Mouse (Mus musculus) G1E (cell line): Measurements from ENCODE around the gene Tango6. TPM values are rescaled to one million over a fixed set of nuclear protein-coding genes. Genes with fewer than 3 reads are reported as not detected.

Experiments used
- ATAC-seq: 2 replicates; pipeline ENCODE4 v1.8.0; 2016; ENCODE audit warnings: mild to moderate bottlenecking; ENCODE audit not compliant: insufficient number of reproducible peaks, poor library complexity, low FRiP score, severe bottlenecking; ENCODE audit errors: extremely low read depth
- DNase-seq: peaks from one replicate; pipeline ENCODE4 v3.0.0; 2012; ENCODE audit warnings: low spot score
- H3K27me3 ChIP-seq: 2 replicates; pipeline ENCODE4 v1.6.1; 2012; ENCODE audit warnings: mild to moderate bottlenecking, low read length, inconsistent platforms; ENCODE audit not compliant: insufficient read depth
- H3K36me3 ChIP-seq: replicated peaks from 2 replicates; pipeline ENCODE3; 2012; ENCODE audit warnings: mild to moderate bottlenecking, inconsistent platforms
- H3K4me1 ChIP-seq: 2 replicates; pipeline ENCODE4 v1.6.1; 2012; ENCODE audit warnings: low read depth, low read length, inconsistent platforms, mixed read lengths; ENCODE audit not compliant: insufficient read depth
- H3K4me3 ChIP-seq: 2 replicates; pipeline ENCODE4 v1.5.1; 2012; ENCODE audit warnings: low read depth, mild to moderate bottlenecking, inconsistent platforms, low read length, moderate library complexity, mixed read lengths
- H3K9me3 ChIP-seq: replicated peaks from 2 replicates; pipeline ENCODE4 v1.6.1; 2012; ENCODE audit warnings: inconsistent platforms
- CTCF ChIP-seq: IDR thresholded peaks from 2 replicates; pipeline ENCODE4 v1.5.1; 2012; ENCODE audit warnings: low read depth, low read length, inconsistent platforms, mixed read lengths
- GATA1 ChIP-seq: IDR thresholded peaks from 2 replicates; pipeline ENCODE4 v1.6.1; 2012; ENCODE audit warnings: borderline replicate concordance, low read length, inconsistent platforms, mixed read lengths
- GATA2 ChIP-seq: IDR thresholded peaks from 2 replicates; pipeline ENCODE4 v1.6.1; 2012; ENCODE audit warnings: low read depth, low read length, inconsistent platforms, borderline replicate concordance
- POLR2AphosphoS5 ChIP-seq: IDR thresholded peaks from 2 replicates; pipeline ENCODE4 v1.6.1; 2012; ENCODE audit warnings: low read depth, low read length, inconsistent platforms; ENCODE audit not compliant: insufficient replicate concordance
- TAL1 ChIP-seq: conservative IDR thresholded peaks from 2 replicates; pipeline ENCODE4 v1.6.1; 2012; ENCODE audit warnings: low read depth, low read length, inconsistent platforms, mixed read lengths
- polyA plus RNA-seq: library from polyadenylated mRNA; stranded (reverse); fragments of >175 nt; gene quantifications from 2 replicates; pipeline ENCODE4 v1.2.3, GENCODE M21; 2012
- total RNA-seq, 2 experiments: library from RNA; stranded (forward) in 1 of 2; stranded (reverse) in 1 of 2; fragments of 200-1000 nt in 1 of 2; fragments of >200 nt in 1 of 2; fragmentation: Nextera tagmentation in 1 of 2; gene quantifications; 2 replicates each; pipeline ENCODE4 v1.2.3; 2014 to 2017

Tango6 gene
- total and polyA plus RNA-seq, 3 experiments: 2.0 to 6.5 (median 2.7) TPM

DNA sequence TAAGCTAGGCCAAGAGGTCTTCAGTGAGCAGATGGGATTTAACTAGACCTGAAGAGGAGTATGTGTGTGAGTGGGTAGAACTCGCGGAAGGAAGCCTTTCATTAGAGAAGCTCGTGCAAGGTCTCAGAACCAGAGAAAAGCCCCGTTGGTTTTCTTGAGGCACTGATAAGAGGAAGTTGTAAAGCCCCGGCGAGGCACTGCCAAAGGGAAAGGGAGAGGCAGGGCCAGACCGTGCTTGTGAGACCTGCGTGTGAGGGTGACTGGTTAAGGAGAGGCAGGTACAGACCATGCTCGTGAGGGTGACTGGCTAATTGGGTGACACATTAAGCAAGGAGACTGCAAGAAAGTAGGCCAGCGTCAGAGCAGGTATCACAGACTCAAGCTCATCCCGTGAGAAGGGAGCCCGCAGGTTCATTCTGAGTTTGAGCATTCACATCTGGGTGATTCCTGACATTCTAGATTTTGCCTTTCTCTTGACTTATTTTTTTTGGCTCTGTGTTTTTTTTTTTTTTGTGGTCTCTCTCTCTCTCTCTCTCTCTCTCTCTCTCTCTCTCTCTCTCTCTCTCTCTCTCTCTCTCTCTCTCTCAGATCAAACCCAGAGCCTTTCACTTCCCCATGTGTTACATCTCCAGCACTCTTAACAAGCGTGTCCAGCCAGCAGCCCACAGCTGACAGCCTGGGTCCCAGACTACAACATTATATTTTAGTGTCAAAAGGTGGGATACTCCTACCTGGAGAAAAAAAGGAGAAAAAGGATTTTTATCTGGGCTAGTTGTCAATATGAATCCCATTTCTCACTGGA is 54.2 kb downstream of the Tango6 start:
- H3K4me3 ChIP-seq: no peak overlapping the region
- H3K27me3 ChIP-seq: no peaks in the 10 kb centered on the region
- ATAC-seq (no peak), DNase-seq (no peak)
- TF ChIP-seq GATA1 (no peak), TAL1 (no peak), POLR2AphosphoS5 (no peak), GATA2 (no peak), CTCF (no peak)
- no peaks in the 10 kb centered on the region for H3K9me3 ChIP-seq
- peaks cover 45% of the 10 kb centered on the region for H3K36me3 ChIP-seq
- peaks cover 2% of the 10 kb centered on the region; the same call in 1 of the 2 replicates for H3K4me1 ChIP-seq

DNA sequence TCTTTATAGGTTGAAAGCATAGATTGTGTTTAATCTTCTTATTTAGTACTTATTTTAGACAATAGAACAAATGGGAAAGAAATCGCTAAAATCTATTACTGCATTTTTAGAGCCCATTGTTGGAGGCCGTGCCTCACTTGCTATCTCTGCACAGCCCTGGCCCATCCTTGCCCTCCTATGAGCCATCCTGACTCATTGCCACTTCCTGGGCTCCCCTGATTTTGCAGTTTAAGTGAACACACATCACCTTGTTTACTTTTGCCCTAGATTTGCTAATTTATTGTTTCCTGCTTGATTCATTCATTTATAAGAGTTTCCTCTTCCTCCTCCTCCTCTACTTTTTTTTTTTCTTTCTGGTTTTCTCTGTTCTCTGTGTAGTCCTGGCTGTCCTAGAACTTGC is 55.0 kb downstream of the Tango6 start:
- H3K9me3 ChIP-seq: no peaks in the 10 kb centered on the region
- H3K4me1 ChIP-seq: peaks cover 2% of the 10 kb centered on the region; the same call in 1 of the 2 replicates
- DNase-seq (no peak), ATAC-seq (no peak)
- H3K4me3 ChIP-seq: no peak overlapping the region
- H3K36me3 ChIP-seq: peaks cover 52% of the 10 kb centered on the region
- TF ChIP-seq GATA1 (no peak), POLR2AphosphoS5 (no peak), CTCF (no peak), TAL1 (no peak), GATA2 (no peak)
- H3K27me3 ChIP-seq: no peaks in the 10 kb centered on the region

DNA sequence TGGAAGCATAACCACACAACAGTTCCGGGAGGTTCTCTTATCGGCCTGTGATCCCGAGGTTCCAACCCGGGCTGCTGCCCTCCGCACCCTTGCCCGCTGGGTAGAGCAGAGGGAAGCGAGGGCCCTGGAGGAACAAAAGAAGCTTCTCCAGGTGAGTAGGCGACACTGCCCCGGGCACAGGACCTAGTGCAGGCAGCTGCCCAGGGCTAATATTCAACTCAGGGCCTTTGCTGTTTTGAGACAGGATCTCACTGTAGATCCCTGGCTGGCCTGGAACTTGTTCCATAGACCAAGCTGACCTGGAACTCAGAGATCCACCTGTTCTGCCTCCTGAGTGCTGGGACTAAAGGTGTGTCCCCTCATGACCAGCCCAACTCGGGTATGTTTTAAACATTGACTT is 59.5 kb downstream of the Tango6 start:
- DNase-seq: no peak
- Histone ChIP-seq H3K4me1 (no peaks in the 10 kb centered on the region), H3K36me3 (peaks cover 60% of the 10 kb centered on the region), H3K4me3 (no peak overlapping the region), H3K9me3 (no peaks in the 10 kb centered on the region), H3K27me3 (no peaks in the 10 kb centered on the region)
- no peak for ATAC-seq
- no peak for TF ChIP-seq TAL1
- TF ChIP-seq GATA1: no peak
- TF ChIP-seq CTCF: no peak
- no peak for TF ChIP-seq GATA2
- no peak for TF ChIP-seq POLR2AphosphoS5

DNA sequence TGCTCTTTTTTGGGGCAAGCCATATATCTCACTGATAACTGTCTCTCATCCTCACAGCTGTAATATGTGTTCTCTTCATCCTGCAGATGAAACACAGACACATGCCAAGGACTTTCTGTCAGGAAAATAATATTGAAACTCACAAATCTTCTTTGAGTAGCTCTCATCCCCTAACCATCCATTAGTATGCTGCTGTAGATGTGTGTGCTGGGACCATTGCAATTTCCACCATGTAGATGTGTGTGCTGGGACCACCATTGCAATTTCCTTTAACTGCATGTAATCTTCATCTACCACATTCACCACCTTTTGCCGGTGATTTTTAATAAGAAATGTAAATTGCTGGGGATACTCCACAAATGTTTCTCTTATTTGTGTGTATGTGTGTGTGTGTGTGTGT is 60.5 kb downstream of the Tango6 start:
- H3K36me3 ChIP-seq: peaks cover 66% of the 10 kb centered on the region

DNA sequence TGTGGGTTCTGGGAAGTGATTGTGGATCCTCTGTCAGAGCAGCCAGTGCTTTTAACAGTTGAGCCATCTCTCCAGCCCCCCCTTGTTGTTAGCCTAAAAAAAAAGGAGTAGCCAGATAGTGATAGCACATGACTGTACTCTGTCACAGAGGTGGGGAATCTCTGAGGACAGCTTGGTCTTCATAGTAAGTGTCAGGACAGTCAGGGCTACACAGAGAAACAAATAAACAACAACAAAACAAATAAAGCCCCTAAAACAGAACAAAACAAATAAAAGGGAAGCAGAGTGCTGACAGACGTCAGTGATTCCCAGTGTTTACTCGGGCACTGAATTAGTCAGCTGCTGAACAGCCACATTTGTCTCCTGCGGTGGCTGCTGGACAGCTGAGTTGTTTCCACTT is 70.6 kb downstream of the Tango6 start:
- Histone ChIP-seq H3K4me1 (no peaks in the 10 kb centered on the region), H3K9me3 (no peaks in the 10 kb centered on the region), H3K4me3 (no peak overlapping the region), H3K36me3 (peaks cover 13% of the 10 kb centered on the region), H3K27me3 (no peaks in the 10 kb centered on the region)
- TF ChIP-seq TAL1: no peak
- TF ChIP-seq GATA2: no peak
- no peak for TF ChIP-seq POLR2AphosphoS5
- TF ChIP-seq GATA1: no peak
- no peak for TF ChIP-seq CTCF
- DNase-seq (no peak), ATAC-seq (no peak)

More for the DNA sequence above, 60.5 kb downstream of the Tango6 start:
- H3K4me3 ChIP-seq: no peak overlapping the region
- ATAC-seq (no peak), DNase-seq (no peak)
- H3K27me3 ChIP-seq: no peaks in the 10 kb centered on the region
- no peaks in the 10 kb centered on the region for H3K4me1 ChIP-seq
- H3K9me3 ChIP-seq: no peaks in the 10 kb centered on the region
- no peak for TF ChIP-seq TAL1
- TF ChIP-seq GATA2: no peak
- TF ChIP-seq GATA1: no peak
- no peak for TF ChIP-seq POLR2AphosphoS5
- no peak for TF ChIP-seq CTCF

DNA sequence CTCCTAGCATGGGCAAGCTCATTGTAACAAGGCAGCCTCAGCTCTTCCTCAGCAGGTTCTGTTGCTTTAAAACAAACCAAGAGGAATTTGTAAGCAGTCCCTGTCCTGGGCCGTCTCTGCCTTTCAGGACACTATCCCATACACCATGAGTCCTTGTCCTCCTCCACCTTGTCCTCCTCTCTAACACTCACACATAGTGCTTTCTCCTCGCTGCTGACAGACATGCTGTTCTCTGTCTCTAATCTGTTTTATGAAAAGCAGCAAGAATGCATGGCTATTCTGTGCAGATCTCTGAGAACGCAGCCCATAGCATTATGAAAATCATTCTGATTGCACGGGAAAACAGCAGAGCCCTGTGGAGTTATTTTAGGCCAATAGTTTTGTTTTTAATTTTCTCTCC is 78.4 kb downstream of the Tango6 start:
- Histone ChIP-seq H3K9me3 (no peaks in the 10 kb centered on the region), H3K27me3 (no peaks in the 10 kb centered on the region), H3K4me1 (no peaks in the 10 kb centered on the region), H3K4me3 (no peak overlapping the region), H3K36me3 (peaks cover 10% of the 10 kb centered on the region)
- ATAC-seq (no peak), DNase-seq (no peak)
- TF ChIP-seq CTCF (no peak), TAL1 (no peak), POLR2AphosphoS5 (no peak), GATA1 (no peak)
